Mouse (Mus musculus): ENCODE data around the gene Msl1.

GRCm38 (mm10) chr11:98839402-98839801, 44.1 kb downstream of the Msl1 start:
- TF ChIP-seq POLR2A (IDR thresholded peaks at IDR 0.05; ENCODE audit: low read depth, low read length) (no peak), CTCF (conservative IDR thresholded peaks at IDR 0.05; ENCODE audit: insufficient read depth, insufficient read length, low read depth, low read length) (no peak)

Data from kidney, adult 2 months (tissue).